Mouse (Mus musculus) left cerebral cortex, postnatal 36 days (tissue): ENCODE measurements around the gene Dab2ip. TPM values are rescaled to one million over a fixed set of nuclear protein-coding genes. Genes with fewer than 3 reads are reported as not detected.
A peak's percentile ranks its signal among the peaks of the same experiment; 100 is the strongest.

Experiments
- DNase-seq, 2 experiments: peaks; one replicate each; pipeline ENCODE4 v3.0.0; 2021 to 2022; ENCODE audit warnings: low spot score in 2 of 2, mixed read lengths in 1 of 2
- intact Hi-C: fragments of 180-260 bp; cut with DNase I; formaldehyde crosslinking; loops from one replicate; pipeline ENCODE4 v1.15.1; 2025
- total RNA-seq, 2 experiments: library from RNA; stranded (reverse); gene quantifications; 2 replicates each; pipeline ENCODE4 v1.2.3; 2021

Dab2ip gene
- total RNA-seq, 2 experiments from 2014 or later, result 144 to 156 TPM

- DNase-seq, result peak in 1 of 2 experiments; percentile 46
- intact Hi-C loops, result no loop called here
These were observed 135.0 kb downstream of the Dab2ip start for GRCm38 (mm10) chr2:35693037-35693436.

DNA sequence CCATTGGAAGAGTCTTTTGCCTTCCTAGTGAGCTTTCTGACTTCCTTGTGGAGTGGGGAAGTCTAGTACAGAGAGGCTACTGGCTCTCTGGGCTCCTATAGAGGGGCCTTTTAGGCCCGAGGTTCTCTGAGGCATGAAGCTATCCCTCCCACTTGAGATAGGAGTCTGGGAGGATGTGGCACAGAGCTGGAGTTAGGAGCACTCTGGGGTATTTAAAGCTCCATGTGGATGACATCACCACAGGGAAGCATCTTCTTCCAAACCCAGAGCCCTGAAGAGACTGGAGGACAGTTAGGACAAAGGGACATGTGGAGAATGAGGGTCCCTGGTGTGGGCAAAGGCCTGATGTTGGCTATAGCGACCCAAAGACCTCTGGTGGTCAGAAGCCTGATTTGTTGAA lies 136.0 kb downstream of the Dab2ip start:
- intact Hi-C loops, result no loop called here
- no peak for DNase-seq

GRCm38 (mm10) chr2:35696193-35696541 lies 138.1 kb downstream of the Dab2ip start:
- intact Hi-C loops, result no loop called here
- DNase-seq, result no peak

DNA sequence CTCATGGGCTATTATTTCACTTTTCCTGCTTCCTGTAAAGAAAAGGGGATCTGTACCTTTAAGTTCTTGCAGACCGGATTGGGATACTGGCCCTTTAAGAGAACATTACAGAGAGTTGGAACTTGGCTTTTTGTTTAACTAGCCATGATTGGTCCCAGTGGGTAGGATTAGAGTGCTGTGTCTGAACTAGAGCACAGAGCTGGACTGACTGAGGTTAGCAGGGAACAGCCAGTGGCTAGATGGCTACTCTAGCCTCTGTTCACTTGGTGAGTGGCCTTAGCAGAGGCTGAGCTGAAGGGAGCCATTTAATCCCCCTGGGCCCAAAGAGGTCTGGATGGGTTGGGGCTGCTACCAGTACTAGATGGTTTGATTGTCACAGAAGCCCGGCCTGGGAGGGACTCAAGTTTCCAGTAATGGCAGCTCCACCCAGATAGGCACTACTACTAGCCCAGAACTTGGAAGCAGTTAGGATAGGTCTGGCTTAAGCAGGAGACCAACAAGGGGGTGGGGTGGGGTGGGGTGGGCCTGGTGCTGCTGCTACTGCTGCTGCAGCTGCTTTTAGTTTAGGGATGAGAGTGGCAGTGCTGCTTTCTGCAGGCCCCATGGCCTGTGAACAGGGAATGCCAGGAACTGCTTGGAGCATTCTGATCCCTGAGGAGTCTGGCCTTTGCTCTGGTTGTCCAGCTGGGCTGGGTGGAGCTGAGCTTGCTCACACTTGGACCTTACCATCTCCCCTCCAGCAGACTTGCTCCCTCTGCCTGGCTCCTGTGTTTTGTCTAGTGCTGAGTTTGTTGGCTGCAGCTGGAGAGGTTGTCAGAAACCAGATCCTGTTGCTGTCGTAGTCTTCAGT lies 138.7 kb downstream of the Dab2ip start:
- intact Hi-C loops, result no loop called here
- DNase-seq, result no peak

- intact Hi-C loops, result no loop called here
- no peak for DNase-seq
These were observed 139.7 kb downstream of the Dab2ip start for GRCm38 (mm10) chr2:35697768-35698167.

- intact Hi-C loops, result no loop called here
- no peak for DNase-seq
These were observed 142.9 kb downstream of the Dab2ip start for GRCm38 (mm10) chr2:35700966-35701365.

DNA sequence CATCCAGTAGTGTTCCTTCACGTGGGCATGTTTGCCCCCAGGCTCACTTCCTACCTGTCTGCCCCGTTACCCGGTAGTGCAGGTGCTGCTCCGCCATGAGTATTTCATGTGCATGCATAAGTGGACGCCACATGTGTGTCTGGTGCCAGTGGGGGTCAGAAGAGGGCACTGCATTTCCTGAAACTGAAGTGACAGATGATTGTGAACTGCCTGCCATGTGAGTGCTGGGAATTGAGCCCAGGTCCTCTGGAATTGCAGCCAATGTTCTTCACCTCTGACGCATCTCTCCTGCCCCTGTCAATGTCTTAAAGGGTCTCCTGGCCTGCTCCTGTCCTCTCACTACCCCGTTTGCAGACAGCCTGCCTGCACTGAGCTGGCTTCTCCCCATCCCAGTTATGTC lies 143.9 kb downstream of the Dab2ip start:
- DNase-seq, result no peak
- intact Hi-C loops, result no loop called here

GRCm38 (mm10) chr2:35702608-35703007 lies 144.5 kb downstream of the Dab2ip start:
- DNase-seq, result no peak
- intact Hi-C loops, result no loop called here

DNA sequence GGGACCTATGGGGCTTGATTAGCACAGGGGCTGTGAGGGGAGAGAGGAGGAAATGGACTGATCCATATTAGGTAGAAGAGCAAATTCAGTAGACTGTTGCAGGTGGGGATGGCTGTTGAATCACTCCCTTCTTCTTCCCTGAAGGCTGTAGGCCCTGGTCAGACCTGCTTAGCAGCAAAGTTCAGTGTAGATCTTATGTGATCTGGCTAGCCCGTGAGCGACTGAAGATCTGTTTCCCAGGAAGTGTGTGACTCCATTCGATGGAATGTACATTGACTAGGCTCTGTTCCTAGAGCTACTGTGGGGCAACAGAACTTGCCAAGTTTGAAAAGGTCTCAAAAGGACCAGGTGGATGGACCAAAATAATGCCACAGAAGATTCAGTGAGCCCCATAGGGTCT lies 145.2 kb downstream of the Dab2ip start:
- DNase-seq, result no peak
- intact Hi-C loops, result no loop called here

DNA sequence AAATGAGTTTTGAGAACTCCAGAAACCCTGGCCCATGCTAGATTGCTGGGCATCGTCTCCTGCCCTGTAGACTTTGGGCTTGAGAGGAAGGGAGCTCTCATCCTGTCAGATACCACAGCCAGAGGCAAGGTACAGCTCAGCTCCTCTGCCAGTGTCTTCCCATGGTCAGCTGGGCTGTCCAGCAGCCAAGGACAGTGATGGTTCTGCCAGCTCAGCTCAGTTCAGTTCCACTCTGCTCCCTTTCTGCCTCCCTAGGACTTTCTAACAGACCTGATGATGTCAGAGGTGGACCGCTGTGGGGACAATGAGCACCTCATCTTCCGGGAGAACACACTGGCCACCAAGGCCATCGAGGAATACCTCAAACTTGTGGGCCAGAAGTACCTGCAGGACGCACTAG lies 154.5 kb downstream of the Dab2ip start:
- intact Hi-C loops, result no loop called here
- no peak for DNase-seq

GRCm38 (mm10) chr2:35713460-35713859 lies 155.4 kb downstream of the Dab2ip start:
- no peak for DNase-seq

DNA sequence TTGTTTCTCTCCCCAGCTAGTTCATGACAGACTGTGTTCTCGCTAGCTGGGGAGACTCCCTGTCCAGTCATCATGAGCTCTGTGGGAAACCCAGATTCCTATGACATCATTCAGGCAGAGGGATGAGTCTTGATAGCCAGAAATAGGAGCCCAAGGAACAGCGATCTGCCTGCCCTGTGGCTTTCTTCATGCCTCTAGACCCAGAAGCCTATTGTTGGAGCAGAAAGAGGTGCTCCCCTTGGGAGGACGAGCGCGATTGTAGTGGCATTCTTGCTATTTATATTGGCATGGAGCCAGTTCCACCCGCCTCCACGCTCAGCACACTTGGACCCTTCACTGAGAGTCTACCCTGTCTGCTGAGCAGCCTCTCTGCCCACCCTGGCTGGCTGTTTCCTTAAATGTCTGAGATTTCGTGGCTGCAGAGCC lies 156.7 kb downstream of the Dab2ip start:
- DNase-seq, result no peak
- intact Hi-C loops, result loop anchor here (5.0 kb wide), 1 partner anchor 52 kb away; no protein-coding TSS in a partner anchor

More at GRCm38 (mm10) chr2:35713460-35713859, 155.4 kb downstream of the Dab2ip start:
- intact Hi-C loops, result no loop called here

DNA sequence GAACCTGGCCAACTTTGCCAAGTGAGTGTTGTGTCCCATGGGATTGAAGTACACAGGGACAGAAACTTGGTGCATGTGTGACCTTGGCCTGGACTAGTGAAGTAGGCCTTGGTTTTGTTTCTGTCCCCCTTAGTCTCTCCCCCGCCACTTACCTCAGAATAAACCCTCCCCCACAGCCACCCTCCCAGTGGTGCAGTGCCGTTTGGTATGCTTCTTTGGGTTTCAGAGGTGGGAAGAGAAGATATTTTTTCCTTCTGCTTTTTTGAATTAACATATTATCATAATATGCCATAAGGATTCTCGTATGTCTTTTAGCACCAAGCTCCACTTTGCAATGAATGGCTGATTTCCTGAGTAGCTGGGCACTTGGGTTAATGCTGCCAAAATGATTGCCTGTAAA lies 157.4 kb downstream of the Dab2ip start:
- intact Hi-C loops, result loop anchor here (5.0 kb wide), 1 partner anchor 53 kb away; no protein-coding TSS in a partner anchor
- no peak for DNase-seq

DNA sequence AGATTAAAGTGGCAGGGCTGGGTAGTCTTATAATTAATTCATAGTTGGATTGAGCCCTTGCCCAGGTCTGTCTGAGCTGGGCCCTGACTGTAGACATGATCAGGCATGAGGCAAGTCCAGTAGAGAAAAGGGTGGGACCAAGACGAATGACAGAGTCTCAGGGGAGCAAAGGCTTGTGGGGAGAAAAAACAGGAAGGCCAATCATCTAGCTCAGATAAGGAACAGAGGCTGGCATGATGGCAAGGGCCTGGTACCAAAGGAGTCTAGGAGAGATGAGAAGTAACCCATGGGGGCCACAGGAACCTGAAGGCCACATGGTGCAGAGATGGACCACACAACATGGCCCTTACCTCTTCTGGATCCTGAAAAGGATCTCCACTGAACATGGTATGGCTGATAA lies 158.1 kb downstream of the Dab2ip start:
- intact Hi-C loops, result loop anchor here (5.0 kb wide), 1 partner anchor 54 kb away; no protein-coding TSS in a partner anchor
- no peak for DNase-seq

DNA sequence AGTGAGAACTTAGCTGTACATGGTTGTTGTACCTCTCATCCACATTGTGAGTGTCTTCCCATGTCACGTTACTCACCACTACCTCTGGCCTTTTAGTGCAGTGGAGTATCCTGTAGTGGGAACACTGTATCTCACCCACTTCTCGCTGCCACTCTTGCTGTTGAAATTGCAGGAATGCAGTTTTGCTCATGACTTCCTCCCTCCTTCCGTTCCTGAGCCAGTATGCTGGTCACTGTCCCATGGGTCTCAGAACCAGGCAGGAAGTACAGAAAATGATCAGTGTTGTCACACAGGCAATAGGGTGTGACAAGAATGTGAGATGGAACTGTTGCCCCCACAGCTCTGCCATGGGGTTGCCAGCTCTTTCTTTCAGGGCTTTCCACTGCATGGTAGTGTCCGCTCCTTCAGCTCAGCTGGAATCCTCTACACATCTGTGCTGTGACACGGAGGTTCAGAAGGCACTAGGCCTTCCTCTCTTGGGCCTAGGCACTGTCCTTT lies 160.0 kb downstream of the Dab2ip start:
- DNase-seq, result no peak
- intact Hi-C loops, result loop anchor here (5.0 kb wide), 1 partner anchor 56 kb away; no protein-coding TSS in a partner anchor

DNA sequence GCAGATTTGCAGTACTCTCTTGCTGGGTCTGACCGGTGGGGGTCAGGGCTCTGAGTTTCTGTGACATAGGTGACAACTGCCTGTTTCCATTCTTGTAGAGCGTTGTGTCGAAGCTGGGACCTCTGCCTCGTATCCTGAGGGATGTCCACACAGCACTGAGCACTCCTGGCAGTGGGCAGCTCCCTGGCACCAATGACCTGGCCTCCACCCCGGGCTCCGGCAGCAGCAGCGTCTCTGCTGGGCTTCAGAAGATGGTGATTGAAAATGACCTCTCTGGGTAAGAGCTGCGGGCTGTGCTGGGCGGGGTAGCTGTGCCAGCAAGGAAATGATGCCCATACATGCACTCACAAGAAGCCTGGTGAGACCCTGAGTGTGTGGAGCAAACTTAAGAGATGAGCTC lies 160.6 kb downstream of the Dab2ip start:
- DNase-seq, result no peak
- intact Hi-C loops, result loop anchor here (5.0 kb wide), 1 partner anchor 56 kb away; no protein-coding TSS in a partner anchor

GRCm38 (mm10) chr2:35719230-35720005 lies 161.4 kb downstream of the Dab2ip start:
- intact Hi-C loops, result loop anchor here (5.0 to 10.0 kb wide), 2 partner anchors 57 to 165 kb away; partner anchors contain the start of gene Dab2ip
- DNase-seq, result no peak

DNA sequence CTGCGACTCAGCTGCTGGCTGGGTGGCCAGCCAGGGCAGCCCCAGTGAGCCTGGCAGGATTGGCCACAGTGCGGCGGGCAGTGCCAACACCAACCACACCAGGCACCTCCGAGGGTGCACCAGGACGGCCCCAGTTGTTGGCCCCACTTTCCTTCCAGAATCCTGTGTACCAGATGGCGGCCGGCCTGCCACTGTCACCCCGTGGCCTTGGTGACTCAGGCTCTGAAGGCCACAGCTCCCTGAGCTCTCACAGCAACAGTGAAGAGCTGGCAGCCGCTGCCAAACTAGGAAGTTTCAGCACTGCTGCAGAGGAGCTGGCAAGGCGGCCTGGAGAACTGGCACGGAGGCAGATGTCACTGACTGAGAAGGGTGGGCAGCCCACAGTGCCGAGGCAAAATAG lies 162.0 kb downstream of the Dab2ip start:
- intact Hi-C loops, result loop anchor here (10.0 kb wide), 1 partner anchor 165 kb away; the partner anchor contains the start of gene Dab2ip
- peak in 1 of 2 experiments; percentile 54 for DNase-seq

DNA sequence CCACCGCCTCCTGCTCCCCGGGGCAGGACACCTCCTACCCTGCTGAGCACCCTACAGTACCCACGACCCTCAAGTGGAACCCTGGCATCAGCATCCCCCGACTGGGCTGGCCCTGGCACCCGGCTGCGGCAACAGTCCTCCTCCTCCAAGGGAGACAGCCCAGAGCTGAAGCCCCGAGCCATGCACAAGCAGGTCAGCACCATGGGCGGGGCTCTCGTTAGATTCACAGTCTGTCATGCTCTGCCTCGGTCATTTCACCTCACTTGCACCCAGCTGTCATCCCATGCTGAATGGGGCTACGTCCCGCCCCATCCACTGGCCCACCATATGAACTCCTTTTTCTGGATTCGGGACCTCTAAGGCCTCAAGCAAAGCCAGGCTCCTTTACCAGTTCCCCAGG lies 162.5 kb downstream of the Dab2ip start:
- intact Hi-C loops, result loop anchor here (10.0 kb wide), 1 partner anchor 166 kb away; the partner anchor contains the start of gene Dab2ip
- no peak for DNase-seq

DNA sequence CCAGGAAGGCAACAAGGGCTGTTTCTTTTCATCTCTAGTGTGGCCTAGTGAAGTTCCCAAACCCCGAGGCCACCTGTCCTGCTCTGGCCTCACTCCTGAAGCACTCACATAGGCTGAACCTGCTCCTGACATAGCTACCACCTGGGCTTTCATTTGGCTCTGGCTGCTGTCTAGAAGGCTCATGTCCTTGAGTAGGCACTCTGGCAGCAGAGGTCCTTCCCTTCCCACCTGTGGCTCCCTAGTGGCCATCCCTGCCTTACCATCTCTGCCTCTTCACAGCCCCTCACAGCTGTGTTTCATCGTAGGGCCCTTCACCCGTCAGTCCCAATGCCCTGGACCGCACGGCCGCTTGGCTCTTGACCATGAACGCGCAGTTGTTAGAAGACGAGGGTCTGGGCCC lies 162.9 kb downstream of the Dab2ip start:
- no peak for DNase-seq
- intact Hi-C loops, result loop anchor here (10.0 kb wide), 1 partner anchor 166 kb away; the partner anchor contains the start of gene Dab2ip
